Mouse (Mus musculus): ENCODE measurements around the gene St6gal1.
"Not testable (repeated sequence)": the region's sequence is repeated elsewhere in the genome, so short reads cannot be mapped to it uniquely, and the experiment has no call there.

St6gal1 gene

GRCm38 (mm10) chr16:23224671-23225068 is at the start of gene St6gal1:
Gene St6gal1, plus strand, starts transcription at chr16:23224740.
- DNase-seq, result peak; percentile 66

- no peak for DNase-seq
These were observed 49.7 kb upstream of the St6gal1 start for GRCm38 (mm10) chr16:23174855-23175254.

GRCm38 (mm10) chr16:23175956-23176355 is 48.6 kb upstream of the St6gal1 start:
- no peak for DNase-seq

- no peak for DNase-seq
These were observed 46.7 kb upstream of the St6gal1 start for GRCm38 (mm10) chr16:23177856-23178255.

- DNase-seq, result no peak
These were observed 45.7 kb upstream of the St6gal1 start for GRCm38 (mm10) chr16:23178796-23179195.

GRCm38 (mm10) chr16:23179436-23179835 is 45.1 kb upstream of the St6gal1 start:
- not testable (repeated sequence) for DNase-seq

- no peak for DNase-seq
These were observed 43.5 kb upstream of the St6gal1 start for GRCm38 (mm10) chr16:23181054-23181453.

- DNase-seq, result no peak
These were observed 43.1 kb upstream of the St6gal1 start for GRCm38 (mm10) chr16:23181487-23181886.

- no peak for DNase-seq
These were observed 42.5 kb upstream of the St6gal1 start for GRCm38 (mm10) chr16:23181942-23182597.

GRCm38 (mm10) chr16:23185824-23186223 is 38.7 kb upstream of the St6gal1 start:
- no peak for DNase-seq

GRCm38 (mm10) chr16:23186418-23186817 is 38.1 kb upstream of the St6gal1 start:
- DNase-seq, result no peak

GRCm38 (mm10) chr16:23187983-23188382 is 36.6 kb upstream of the St6gal1 start:
- DNase-seq, result no peak

GRCm38 (mm10) chr16:23189612-23190011 is 34.9 kb upstream of the St6gal1 start:
- no peak for DNase-seq

- DNase-seq, result no peak
These were observed 32.8 kb upstream of the St6gal1 start for GRCm38 (mm10) chr16:23191560-23192242.

GRCm38 (mm10) chr16:23195618-23196017 is 28.9 kb upstream of the St6gal1 start:
- no peak for DNase-seq

- DNase-seq, result no peak
These were observed 28.2 kb upstream of the St6gal1 start for GRCm38 (mm10) chr16:23196296-23196695.

- no peak for DNase-seq
These were observed 27.7 kb upstream of the St6gal1 start for GRCm38 (mm10) chr16:23196791-23197190.

GRCm38 (mm10) chr16:23201498-23201897 is 23.0 kb upstream of the St6gal1 start:
- DNase-seq, result no peak

- no peak for DNase-seq
These were observed 10.2 kb upstream of the St6gal1 start for GRCm38 (mm10) chr16:23214314-23214713.

- DNase-seq, result no peak
These were observed 9.2 kb upstream of the St6gal1 start for GRCm38 (mm10) chr16:23215241-23215900.

GRCm38 (mm10) chr16:23216366-23216765 is 8.2 kb upstream of the St6gal1 start:
- DNase-seq, result no peak

- DNase-seq, result no peak
These were observed 6.2 kb upstream of the St6gal1 start for GRCm38 (mm10) chr16:23218313-23218712.

GRCm38 (mm10) chr16:23223166-23223870 is 1.2 kb upstream of the St6gal1 start:
- DNase-seq, result no peak

Data from kidney, adult 11 months (tissue).